Mouse (Mus musculus) liver, adult 2 months (tissue): ENCODE measurements at regions not wholly inside any gene's neighbourhood (a gene's known extent, or its start where the extent isn't known, plus 50 kb on each side); places are given as distances from the start of the nearest gene placed in this dataset.

Source experiments
- DNase-seq: peaks from one replicate; pipeline ENCODE4 v3.0.0-alpha.2; 2011; ENCODE audit warnings: low read depth, low spot score; ENCODE audit errors: extremely low read depth
- H3K27ac ChIP-seq: fragments of 200-500 bp; replicated peaks from 2 replicates; pipeline ENCODE4 v1.5.1; 2012; ENCODE audit warnings: low read depth, mild to moderate bottlenecking, control low read depth, inconsistent platforms, low read length; ENCODE audit not compliant: insufficient read depth
- H3K27me3 ChIP-seq: fragments of 200-500 bp; 2 replicates; pipeline ENCODE4 v1.6.1; 2012; ENCODE audit warnings: mild to moderate bottlenecking, moderate library complexity, low read length, inconsistent platforms; ENCODE audit not compliant: control insufficient read depth, insufficient read depth
- H3K36me3 ChIP-seq: fragments of 200-500 bp; 2 replicates; pipeline ENCODE4 v1.6.1; 2012; ENCODE audit warnings: low read length, inconsistent platforms; ENCODE audit not compliant: control insufficient read depth, insufficient read depth
- H3K4me1 ChIP-seq: fragments of 200-500 bp; 2 replicates; pipeline ENCODE4 v1.6.1; 2011; ENCODE audit warnings: low read length; ENCODE audit not compliant: control insufficient read depth, insufficient read depth
- H3K4me3 ChIP-seq: fragments of 200-500 bp; 2 replicates; pipeline ENCODE4 v1.5.1; 2011; ENCODE audit warnings: low read depth, mild to moderate bottlenecking, control low read depth, low read length, moderate library complexity; ENCODE audit not compliant: insufficient read depth
- H3K79me2 ChIP-seq: fragments of 200-500 bp; 2 replicates; pipeline ENCODE4 v1.6.1; 2012; ENCODE audit warnings: inconsistent platforms, mild to moderate bottlenecking, low read length, moderate library complexity; ENCODE audit not compliant: control insufficient read depth, insufficient read depth
- H3K9ac ChIP-seq: fragments of 200-500 bp; 2 replicates; pipeline ENCODE4 v1.6.1; 2012; ENCODE audit warnings: low read depth, mild to moderate bottlenecking, control low read depth, inconsistent platforms, low read length
- CTCF ChIP-seq: fragments of 200-500 bp; IDR thresholded peaks from 2 replicates; pipeline ENCODE4 v1.5.1; 2011; ENCODE audit warnings: low read depth, low read length, control low read depth
- POLR2A ChIP-seq: fragments of 200-500 bp; IDR thresholded peaks from 2 replicates; pipeline ENCODE4 v1.6.1; 2011; ENCODE audit warnings: low read length, control low read depth; ENCODE audit not compliant: insufficient read depth; ENCODE audit errors: extremely low read depth
- WGBS: fragments of 180-500 bp; shearing (Covaris S2); methylation state at CpG from one replicate; pipeline ENCODE4 v1.1.7; 2018; 5-methylcytosine and 5-hydroxymethylcytosine counted together

DNA sequence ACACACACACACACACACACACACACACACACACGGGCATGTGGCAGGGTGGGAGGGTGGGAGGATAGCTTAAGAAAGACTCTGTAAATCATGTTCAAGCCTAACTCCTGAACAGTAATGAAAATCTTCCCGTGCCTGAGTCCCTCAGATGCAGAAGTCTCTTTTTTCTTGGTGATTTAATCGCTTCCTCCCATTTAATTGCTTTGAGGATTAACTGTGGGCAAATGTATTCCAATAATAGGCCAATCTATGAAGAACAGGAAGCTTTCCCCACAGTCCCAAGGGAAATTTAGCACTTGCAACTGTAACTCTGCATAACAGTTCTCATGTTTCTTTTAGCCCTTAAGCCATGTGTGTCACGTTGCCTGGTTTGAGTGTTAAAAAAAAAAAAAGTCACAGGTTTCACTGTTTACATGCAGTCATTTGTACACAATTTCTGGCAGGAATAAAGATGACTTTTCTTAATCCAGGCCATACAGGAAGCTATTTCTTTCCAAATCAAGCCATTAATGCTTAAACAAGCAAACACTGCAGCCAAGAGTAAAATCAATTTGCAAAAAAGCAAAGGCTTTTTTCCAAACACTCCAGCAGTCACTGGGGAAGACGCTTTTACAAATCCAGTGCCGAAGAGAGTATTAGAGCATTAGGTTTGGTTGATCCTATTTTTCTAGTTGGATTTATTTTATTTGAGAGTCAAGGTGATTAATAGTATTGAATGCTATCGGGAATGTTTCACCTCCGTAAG is 370.8 kb upstream of the Atp2b1 start:
- Histone ChIP-seq H3K27ac (no peak overlapping the region), H3K4me1 (peaks cover 3% of the 10 kb centered on the region; the same call in 1 of the 2 replicates), H3K79me2 (no peaks in the 10 kb centered on the region), H3K27me3 (no peaks in the 10 kb centered on the region; the same call in 1 of the 2 replicates), H3K36me3 (no peaks in the 10 kb centered on the region), H3K9ac (no peak overlapping the region), H3K4me3 (no peak overlapping the region)
- WGBS: 35% methylated on average over 8 of the region's 8 CpGs
- TF ChIP-seq CTCF (no peak), POLR2A (no peak)
- peak; percentile 68 for DNase-seq

DNA sequence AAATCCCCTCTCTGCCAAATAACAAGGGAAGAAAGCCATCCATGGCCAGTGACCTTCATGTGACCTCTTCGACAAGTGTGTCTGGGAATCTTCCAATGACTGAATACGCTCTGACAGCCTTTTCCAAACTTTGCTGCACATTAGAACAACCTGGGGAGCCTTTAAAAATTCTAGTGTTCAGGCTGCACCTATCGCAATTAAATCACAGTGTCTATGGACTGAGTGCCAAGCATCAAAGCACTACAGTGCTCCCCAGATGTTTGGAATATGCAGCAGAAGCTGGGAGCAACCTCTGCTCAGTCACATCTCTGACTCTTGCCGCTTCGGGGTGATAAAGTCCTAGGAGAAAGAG is 370.2 kb upstream of the Atp2b1 start:
- DNase-seq: no peak
- Histone ChIP-seq H3K36me3 (no peaks in the 10 kb centered on the region), H3K27ac (no peak overlapping the region), H3K27me3 (no peaks in the 10 kb centered on the region; the same call in 1 of the 2 replicates), H3K4me3 (no peak overlapping the region), H3K9ac (no peak overlapping the region), H3K79me2 (no peaks in the 10 kb centered on the region), H3K4me1 (peaks cover 3% of the 10 kb centered on the region; the same call in 1 of the 2 replicates)
- WGBS: 62% methylated on average over 5 of the region's 5 CpGs
- TF ChIP-seq CTCF (no peak), POLR2A (no peak)

DNA sequence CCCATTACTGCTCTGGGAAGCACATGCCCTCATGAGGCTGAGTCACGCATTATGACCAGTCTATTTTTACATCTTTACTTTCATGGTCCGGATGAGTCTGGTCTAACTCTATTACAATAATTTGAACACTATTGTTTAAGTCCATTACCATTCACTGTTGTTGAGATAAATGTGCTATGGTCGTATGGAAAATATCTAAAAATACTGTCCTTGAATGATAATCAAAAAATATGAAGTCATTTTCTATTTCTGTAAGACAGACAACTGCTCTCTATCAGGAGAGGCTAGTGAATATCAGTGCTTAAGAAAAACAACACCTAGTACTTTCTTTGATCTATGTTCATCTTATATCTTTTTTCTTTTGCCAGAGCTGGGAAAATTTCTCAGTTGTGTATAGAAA is 359.6 kb upstream of the Atp2b1 start:
- H3K27ac ChIP-seq: no peak overlapping the region
- WGBS: 84% methylated on average over 3 of the region's 3 CpGs
- TF ChIP-seq POLR2A: no peak
- TF ChIP-seq CTCF: no peak

DNA sequence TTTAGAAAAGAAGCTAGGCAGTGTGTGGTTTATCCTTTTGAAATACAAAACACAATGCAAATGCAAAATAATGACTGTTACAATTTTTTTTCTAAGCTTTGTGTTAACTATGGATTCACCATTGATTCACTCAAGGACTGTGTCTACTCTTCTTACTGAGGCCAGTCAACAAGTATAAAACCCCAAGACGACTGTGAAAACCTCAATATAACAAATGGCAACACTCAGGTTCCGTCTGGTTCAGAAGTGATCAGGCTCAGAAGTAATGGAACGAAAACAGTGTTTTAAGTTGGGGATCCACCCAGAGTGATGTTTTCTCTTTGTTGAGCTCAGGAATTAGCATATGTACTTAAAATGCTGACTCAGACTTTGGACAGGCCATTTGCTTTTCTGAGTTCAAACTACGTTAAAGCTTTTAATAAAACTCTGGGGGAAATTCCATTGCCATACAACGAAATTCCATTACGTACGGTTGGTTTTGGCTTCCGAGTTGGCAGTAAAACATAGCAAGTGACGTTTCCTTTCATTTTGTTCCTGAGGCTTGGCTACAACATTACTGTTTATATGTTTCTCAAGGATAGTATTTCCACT is 356.6 kb upstream of the Atp2b1 start:
- no peak overlapping the region for H3K4me3 ChIP-seq
- WGBS: 87% methylated on average over 9 of the region's 9 CpGs
- no peaks in the 10 kb centered on the region for H3K4me1 ChIP-seq
- no peak overlapping the region for H3K27ac ChIP-seq
- no peaks in the 10 kb centered on the region for H3K79me2 ChIP-seq
- no peak overlapping the region for H3K9ac ChIP-seq
- H3K36me3 ChIP-seq: no peaks in the 10 kb centered on the region
- no peak for TF ChIP-seq POLR2A
- TF ChIP-seq CTCF: no peak
- DNase-seq: no peak
- no peaks in the 10 kb centered on the region for H3K27me3 ChIP-seq

More for the DNA sequence above, 359.6 kb upstream of the Atp2b1 start:
- no peak for DNase-seq
- Histone ChIP-seq H3K9ac (no peak overlapping the region), H3K4me1 (no peaks in the 10 kb centered on the region), H3K79me2 (no peaks in the 10 kb centered on the region), H3K4me3 (no peak overlapping the region), H3K27me3 (no peaks in the 10 kb centered on the region), H3K36me3 (no peaks in the 10 kb centered on the region)

DNA sequence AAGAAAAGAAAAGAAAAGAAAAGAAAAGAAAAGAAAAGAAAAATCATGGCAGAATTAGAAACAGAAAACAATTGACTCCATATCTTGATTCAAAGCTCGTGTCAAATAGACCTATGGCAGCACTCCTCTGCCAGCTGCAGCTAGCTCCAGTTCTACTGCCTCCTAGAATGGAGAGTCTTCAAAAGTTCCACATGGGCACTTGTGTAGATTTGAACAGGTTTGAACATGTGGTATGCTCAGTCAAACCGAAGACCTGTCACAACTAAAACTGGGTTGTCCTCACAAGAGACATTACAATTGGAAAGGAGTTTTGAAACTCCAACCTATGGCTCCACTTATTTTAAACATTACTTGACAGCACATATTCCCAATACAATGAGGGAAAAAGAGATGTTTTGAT is 355.6 kb upstream of the Atp2b1 start:
- no peaks in the 10 kb centered on the region for H3K79me2 ChIP-seq
- no peak overlapping the region for H3K27ac ChIP-seq
- no peak for DNase-seq
- WGBS: 83% methylated on average over 2 of the region's 2 CpGs
- TF ChIP-seq POLR2A (no peak), CTCF (no peak)
- no peaks in the 10 kb centered on the region for H3K4me1 ChIP-seq
- no peaks in the 10 kb centered on the region for H3K27me3 ChIP-seq
- H3K4me3 ChIP-seq: no peak overlapping the region
- no peak overlapping the region for H3K9ac ChIP-seq
- H3K36me3 ChIP-seq: no peaks in the 10 kb centered on the region

DNA sequence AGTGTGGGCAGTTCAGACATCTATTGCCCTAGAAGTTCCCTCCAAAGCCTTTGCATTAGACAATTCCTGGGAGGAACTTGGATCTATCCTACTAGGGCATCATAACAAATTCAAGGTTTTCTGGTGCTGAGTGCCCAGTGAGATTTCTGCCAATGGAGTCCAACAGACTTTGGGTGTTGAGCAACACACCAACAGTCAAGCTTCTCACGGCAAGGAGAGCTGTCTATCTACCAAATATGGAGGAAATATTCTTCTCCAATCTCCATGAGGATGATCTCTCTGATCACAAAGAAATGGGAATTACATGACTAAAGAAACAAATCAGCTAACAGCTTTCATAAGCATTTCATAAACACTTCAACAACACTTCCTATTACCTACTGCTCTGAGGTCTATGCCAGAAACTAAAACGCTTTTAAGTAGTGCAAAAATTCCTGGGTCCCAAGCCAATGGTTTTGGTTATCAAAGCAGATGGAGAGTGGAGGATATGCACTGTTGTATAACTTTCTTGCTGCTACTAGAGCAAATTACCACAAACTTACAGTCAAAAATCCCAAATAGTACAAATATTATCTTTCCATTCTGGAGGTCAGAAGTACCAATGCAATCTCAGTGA is 351.8 kb upstream of the Atp2b1 start:
- Histone ChIP-seq H3K36me3 (no peaks in the 10 kb centered on the region), H3K4me3 (no peak overlapping the region), H3K4me1 (no peaks in the 10 kb centered on the region), H3K9ac (no peak overlapping the region), H3K27me3 (no peaks in the 10 kb centered on the region), H3K27ac (no peak overlapping the region), H3K79me2 (no peaks in the 10 kb centered on the region)
- no peak for DNase-seq
- TF ChIP-seq POLR2A (no peak), CTCF (no peak)
- WGBS: 72% methylated on average over 2 of the region's 2 CpGs
